ENCODE assay signal across 8 mouse cellular contexts in the genomic region with DNA sequence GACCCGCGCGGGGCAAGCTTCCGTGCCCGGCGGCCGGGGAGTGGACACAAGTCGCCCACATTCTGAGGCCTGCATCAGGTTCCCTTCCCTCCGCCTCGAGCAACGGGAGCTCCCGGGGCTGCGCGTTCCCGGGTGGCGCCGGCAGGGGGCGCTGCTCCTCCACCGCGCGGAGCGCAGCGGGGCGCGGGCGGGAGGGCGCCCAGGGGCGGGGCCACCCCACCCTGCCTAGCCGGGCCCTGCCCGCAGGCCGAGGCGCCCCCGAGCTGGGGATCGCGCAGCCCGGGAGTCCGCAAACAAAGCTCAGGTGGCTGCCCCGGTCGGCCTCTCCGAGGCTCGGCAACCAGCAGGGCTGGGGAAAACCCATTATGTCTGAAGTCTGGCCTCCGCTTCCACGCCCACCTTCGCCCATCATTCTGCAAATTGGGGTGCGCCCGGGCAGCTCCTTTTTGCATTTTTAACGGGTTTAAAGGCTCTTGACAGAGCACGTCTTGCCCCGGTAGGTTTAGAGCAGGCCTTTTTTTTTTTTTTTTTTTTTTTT. TPM values are rescaled to one million over a fixed set of nuclear protein-coding genes. Genes with fewer than 3 reads are reported as not detected.
DNase-seq lines count a peak whose midpoint lies in the region; ATAC-seq lines count a peak whose summit lies in the region.

No protein-coding gene starts in this region.

- H3K36me3 ChIP-seq in hindbrain, embryonic 16.5 days (ENCODE audit: control insufficient read depth, insufficient read depth, low read length), result no peaks in the 10 kb centered on the region; the same call in 1 of the 2 replicates

- no peaks in the 10 kb centered on the region for H3K27me3 ChIP-seq in hindbrain, embryonic 16.5 days (replicated peaks; ENCODE audit: control insufficient read depth, insufficient read depth, low read length)

- H3K4me3 ChIP-seq in hindbrain, embryonic 16.5 days (ENCODE audit: low read length), result peak overlapping the region; percentile 93

- peak; percentile 43 for ATAC-seq in hindbrain, embryonic 16.5 days

- H3K27ac ChIP-seq in hindbrain, embryonic 16.5 days (ENCODE audit: low read depth, low read length), result peak overlapping the region; percentile 100

- peaks cover 8% of the 10 kb centered on the region for H3K4me1 ChIP-seq in hindbrain, embryonic 16.5 days (ENCODE audit: control insufficient read depth, insufficient read depth, low read depth, low read length)

- H3K4me2 ChIP-seq in hindbrain, embryonic 16.5 days (ENCODE audit: low read length), result peak overlapping the region; percentile 52

- DNase-seq in WW6 (ENCODE audit: low read depth, low spot score), result peak; percentile 49
- DNase-seq in cerebellum, postnatal 36 days, result peak; percentile 94 to 95
- DNase-seq in gastrocnemius, adult 18-20 months (ENCODE audit: low spot score), result peak; percentile 90
- peak; percentile 92 to 94 for DNase-seq in left cerebral cortex, adult 18-20 months (ENCODE audit: low spot score in 2 of 2)
- peak; percentile 96 for DNase-seq in lung, postnatal 4 days
- DNase-seq in retina, postnatal 1 day, result peak; percentile 92
- peak; percentile 97 for DNase-seq in thymus, postnatal 4 days

- WGBS in hindbrain, embryonic 16.5 days, result under 1% methylated on average over 41 of the region's 49 CpGs

- peak overlapping the region; percentile 100 for H3K9ac ChIP-seq in hindbrain, embryonic 16.5 days (ENCODE audit: low read depth, low read length)

- no peaks in the 10 kb centered on the region for H3K9me3 ChIP-seq in hindbrain, embryonic 16.5 days (ENCODE audit: control insufficient read depth, low read length)

RNA-seq across cellular contexts. Expression of a gene that starts 1.7 kb away (rescaled TPM):
- total RNA-seq in gastrocnemius, adult 18-20 months (2021), result 10 to 100 TPM; 16.4 to 21.0 TPM
- 140 and 154 TPM in 2 replicates for polyA plus RNA-seq in hindbrain, embryonic 16.5 days (2015; fragmentation: Nextera tagmentation; extraction: Ambion mirVana)
- 100 to 1,000 TPM; 129 to 141 TPM for total RNA-seq in left cerebral cortex, adult 18-20 months (2021)

Comparison
In these comparisons a context has a peak if more than half of its experiments do, and no peak if none do; other contexts are left out.
1. Peak in every context shown above with its lines: DNase-seq, ATAC-seq, H3K4me3 ChIP-seq and H3K27ac ChIP-seq.
2. RNA of a gene that starts 1.7 kb away (total RNA-seq): 129 to 141 TPM in left cerebral cortex, adult 18-20 months; 16.4 to 21.0 TPM in gastrocnemius, adult 18-20 months; every median in the first group is over 4 times any median in the second.